Comparison of ENCODE assay signal across 21 mouse cellular contexts in genomic region chr15:92525416-92525815, GRCm38 (mm10).
DNase-seq lines count a peak whose midpoint lies in the region; ATAC-seq lines count a peak whose summit lies in the region.
"Had no signal": no experiment of that assay in that cellular context is flagged by ENCODE, and none has a peak within 500 bp of the region (broad histone marks: within the 10 kb centered on the region; RNA-seq: fewer than 3 reads in every experiment).

No protein-coding gene starts in this region.

- H3K36me3 ChIP-seq in hindbrain, embryonic 13.5 days: no peaks in the 10 kb centered on the region
- H3K36me3 ChIP-seq in hindbrain, embryonic 16.5 days (ENCODE audit: control insufficient read depth, insufficient read depth, low read length): no peaks in the 10 kb centered on the region
- no peaks in the 10 kb centered on the region for H3K36me3 ChIP-seq in neural tube, embryonic 11.5 days (ENCODE audit: control insufficient read depth, insufficient read depth, low read length)
- H3K36me3 ChIP-seq in neural tube, embryonic 15.5 days: no peaks in the 10 kb centered on the region
- H3K36me3 ChIP-seq in neural tube, embryonic 13.5 days: no peaks in the 10 kb centered on the region
- no peaks in the 10 kb centered on the region for H3K36me3 ChIP-seq in neural tube, embryonic 14.5 days (ENCODE audit: control insufficient read depth, insufficient read depth, low read length)
- H3K36me3 ChIP-seq: embryonic facial prominence, embryonic 13.5 days; embryonic facial prominence, embryonic 15.5 days; forebrain, embryonic 10.5 days; forebrain, embryonic 12.5 days had no signal

- no peak overlapping the region for H3K9ac ChIP-seq in hindbrain, embryonic 13.5 days
- no peak overlapping the region for H3K9ac ChIP-seq in hindbrain, embryonic 16.5 days (ENCODE audit: low read depth, low read length)
- no peak overlapping the region for H3K9ac ChIP-seq in neural tube, embryonic 11.5 days (ENCODE audit: low read length)
- no peak overlapping the region for H3K9ac ChIP-seq in neural tube, embryonic 15.5 days (replicated peaks)
- H3K9ac ChIP-seq in neural tube, embryonic 13.5 days: no peak overlapping the region
- no peak overlapping the region for H3K9ac ChIP-seq in neural tube, embryonic 14.5 days (replicated peaks; ENCODE audit: low read depth, low read length)
- H3K9ac ChIP-seq: embryonic facial prominence, embryonic 13.5 days; embryonic facial prominence, embryonic 15.5 days; forebrain, embryonic 12.5 days had no signal

- peaks cover 3% of the 10 kb centered on the region; the same call in 1 of the 2 replicates for H3K9me3 ChIP-seq in hindbrain, embryonic 13.5 days
- peaks cover 3% of the 10 kb centered on the region for H3K9me3 ChIP-seq in hindbrain, embryonic 16.5 days (ENCODE audit: control insufficient read depth, low read length)
- no peaks in the 10 kb centered on the region for H3K9me3 ChIP-seq in neural tube, embryonic 11.5 days (ENCODE audit: control insufficient read depth, low read length)
- H3K9me3 ChIP-seq in neural tube, embryonic 15.5 days (replicated peaks): no peaks in the 10 kb centered on the region
- peaks cover 6% of the 10 kb centered on the region; the same call in 1 of the 2 replicates for H3K9me3 ChIP-seq in neural tube, embryonic 13.5 days
- H3K9me3 ChIP-seq in neural tube, embryonic 14.5 days (ENCODE audit: control insufficient read depth, low read length): peaks cover 3% of the 10 kb centered on the region; the same call in 1 of the 2 replicates
- H3K9me3 ChIP-seq: embryonic facial prominence, embryonic 13.5 days; embryonic facial prominence, embryonic 15.5 days had no signal

- WGBS in hindbrain, embryonic 13.5 days: 60% methylated on average over 9 of the region's 9 CpGs
- WGBS in hindbrain, embryonic 16.5 days: 70% methylated on average over 9 of the region's 9 CpGs
- 75% methylated on average over 9 of the region's 9 CpGs for WGBS in neural tube, embryonic 11.5 days
- WGBS in neural tube, embryonic 15.5 days: 45% methylated on average over 9 of the region's 9 CpGs
- 43% methylated on average over 9 of the region's 9 CpGs for WGBS in neural tube, embryonic 13.5 days
- WGBS in neural tube, embryonic 14.5 days: 43% methylated on average over 9 of the region's 9 CpGs

- H3K27me3 ChIP-seq in hindbrain, embryonic 13.5 days: no peaks in the 10 kb centered on the region
- no peaks in the 10 kb centered on the region for H3K27me3 ChIP-seq in hindbrain, embryonic 16.5 days (replicated peaks; ENCODE audit: control insufficient read depth, insufficient read depth, low read length)
- H3K27me3 ChIP-seq in neural tube, embryonic 11.5 days (ENCODE audit: control insufficient read depth, insufficient read depth, low read length): no peaks in the 10 kb centered on the region
- no peaks in the 10 kb centered on the region for H3K27me3 ChIP-seq in neural tube, embryonic 15.5 days (replicated peaks)
- peaks cover 12% of the 10 kb centered on the region for H3K27me3 ChIP-seq in neural tube, embryonic 13.5 days
- H3K27me3 ChIP-seq in neural tube, embryonic 14.5 days (ENCODE audit: control insufficient read depth, insufficient read depth, low read length): no peaks in the 10 kb centered on the region
- H3K27me3 ChIP-seq: embryonic facial prominence, embryonic 15.5 days had no signal

- no peak overlapping the region for H3K4me2 ChIP-seq in hindbrain, embryonic 13.5 days
- no peak overlapping the region for H3K4me2 ChIP-seq in hindbrain, embryonic 16.5 days (ENCODE audit: low read length)
- no peak overlapping the region for H3K4me2 ChIP-seq in neural tube, embryonic 11.5 days (ENCODE audit: low read depth)
- no peak overlapping the region for H3K4me2 ChIP-seq in neural tube, embryonic 15.5 days
- no peak overlapping the region for H3K4me2 ChIP-seq in neural tube, embryonic 13.5 days
- no peak overlapping the region for H3K4me2 ChIP-seq in neural tube, embryonic 14.5 days (ENCODE audit: low read depth, low read length)
- H3K4me2 ChIP-seq: embryonic facial prominence, embryonic 13.5 days; embryonic facial prominence, embryonic 15.5 days; forebrain, embryonic 12.5 days had no signal

- H3K27ac ChIP-seq in hindbrain, embryonic 13.5 days: no peak overlapping the region
- no peak overlapping the region for H3K27ac ChIP-seq in hindbrain, embryonic 16.5 days (ENCODE audit: low read depth, low read length)
- H3K27ac ChIP-seq in neural tube, embryonic 11.5 days (ENCODE audit: low read depth, low read length): no peak overlapping the region
- no peak overlapping the region for H3K27ac ChIP-seq in neural tube, embryonic 15.5 days (replicated peaks)
- no peak overlapping the region for H3K27ac ChIP-seq in neural tube, embryonic 13.5 days (replicated peaks)
- H3K27ac ChIP-seq in neural tube, embryonic 14.5 days (ENCODE audit: low read depth, low read length): no peak overlapping the region
- H3K27ac ChIP-seq: embryonic facial prominence, embryonic 13.5 days; embryonic facial prominence, embryonic 15.5 days; forebrain, embryonic 10.5 days; forebrain, embryonic 12.5 days had no signal

- ATAC-seq in hindbrain, embryonic 13.5 days (ENCODE audit: low FRiP score): peak; percentile 24; the same call in 1 of the 2 replicates
- no peak for ATAC-seq in hindbrain, embryonic 16.5 days
- peak; percentile 45; the same call in 1 of the 2 replicates for ATAC-seq in neural tube, embryonic 11.5 days (ENCODE audit: insufficient read depth, low FRiP score, low TSS enrichment)
- ATAC-seq in neural tube, embryonic 15.5 days (ENCODE audit: low FRiP score): no peak
- peak; percentile 36; the same call in 1 of the 2 replicates for ATAC-seq in neural tube, embryonic 13.5 days (ENCODE audit: low read depth)
- 0 out of 2 replicates have a peak, but pooled peaks have one; percentile 21 for ATAC-seq in neural tube, embryonic 14.5 days (ENCODE audit: low read depth)

- H3K4me3 ChIP-seq in hindbrain, embryonic 13.5 days: no peak overlapping the region
- H3K4me3 ChIP-seq in hindbrain, embryonic 16.5 days (ENCODE audit: low read length): no peak overlapping the region
- no peak overlapping the region for H3K4me3 ChIP-seq in neural tube, embryonic 11.5 days (ENCODE audit: low read depth, low read length)
- H3K4me3 ChIP-seq in neural tube, embryonic 15.5 days (replicated peaks): no peak overlapping the region
- no peak overlapping the region for H3K4me3 ChIP-seq in neural tube, embryonic 13.5 days
- H3K4me3 ChIP-seq in neural tube, embryonic 14.5 days (ENCODE audit: low read depth, low read length): no peak overlapping the region
- H3K4me3 ChIP-seq: embryonic facial prominence, embryonic 13.5 days; embryonic facial prominence, embryonic 15.5 days; erythroblast, embryonic 14.5 days; forebrain, embryonic 10.5 days; forebrain, embryonic 12.5 days had no signal

- peaks cover 20% of the 10 kb centered on the region for H3K4me1 ChIP-seq in hindbrain, embryonic 13.5 days (replicated peaks)
- peaks cover 4% of the 10 kb centered on the region for H3K4me1 ChIP-seq in hindbrain, embryonic 16.5 days (ENCODE audit: control insufficient read depth, insufficient read depth, low read depth, low read length)
- peaks cover 6% of the 10 kb centered on the region for H3K4me1 ChIP-seq in neural tube, embryonic 11.5 days (ENCODE audit: control insufficient read depth, insufficient read depth, low read length)
- peaks cover 21% of the 10 kb centered on the region for H3K4me1 ChIP-seq in neural tube, embryonic 15.5 days
- peaks cover 32% of the 10 kb centered on the region for H3K4me1 ChIP-seq in neural tube, embryonic 13.5 days (replicated peaks)
- H3K4me1 ChIP-seq in neural tube, embryonic 14.5 days (ENCODE audit: control insufficient read depth, insufficient read depth, low read length): peaks cover 5% of the 10 kb centered on the region; the same call in 1 of the 2 replicates

- DNase-seq in neural tube, embryonic 11.5 days (ENCODE audit: low spot score): no peak
- DNase-seq in left cerebral cortex, adult 11 months (ENCODE audit: low spot score): no peak
- DNase-seq: adrenal gland, adult 2 months; adrenal gland, postnatal 10 days; adrenal gland, postnatal 25 days; cerebellum, adult 11 months; cerebellum, adult 18-20 months; cerebellum, adult 8-10 months; cerebellum, adult 9-11 months; cerebellum, postnatal 36 days; embryo, embryonic 11 days had no signal

Comparison
In these comparisons a context has a peak if more than half of its experiments do, and no peak if none do; other contexts are left out.
1. ATAC-seq: peak in hindbrain, embryonic 13.5 days (single experiment), neural tube, embryonic 11.5 days (single experiment), neural tube, embryonic 13.5 days (single experiment) and neural tube, embryonic 14.5 days (single experiment); none in hindbrain, embryonic 16.5 days (single experiment) and neural tube, embryonic 15.5 days (single experiment).